Mouse (Mus musculus) small intestine, adult 2 months (tissue): ENCODE results near the gene Fam120b. TPM values are rescaled to one million over a fixed set of nuclear protein-coding genes. Genes with fewer than 3 reads are reported as not detected.

Source experiments
- H3K27ac ChIP-seq: fragments of 200-500 bp; 2 replicates; pipeline ENCODE4 v1.5.1; 2012; ENCODE audit warnings: low read depth, low read length, control low read depth, inconsistent platforms; ENCODE audit not compliant: insufficient read depth
- H3K27me3 ChIP-seq: fragments of 200-500 bp; 2 replicates; pipeline ENCODE4 v1.6.1; 2012; ENCODE audit warnings: mild to moderate bottlenecking, moderate library complexity, low read length, inconsistent platforms; ENCODE audit not compliant: control insufficient read depth, insufficient read depth
- H3K36me3 ChIP-seq: fragments of 200-500 bp; 2 replicates; pipeline ENCODE4 v1.6.1; 2012; ENCODE audit warnings: mild to moderate bottlenecking, low read length, control low read depth, inconsistent platforms; ENCODE audit not compliant: control insufficient read depth, insufficient read depth
- H3K4me1 ChIP-seq: fragments of 200-500 bp; 2 replicates; pipeline ENCODE4 v1.6.1; 2012; ENCODE audit warnings: low read length, inconsistent platforms, mixed read lengths; ENCODE audit not compliant: control insufficient read depth, insufficient read depth, insufficient read length
- H3K4me3 ChIP-seq: fragments of 200-500 bp; 2 replicates; pipeline ENCODE4 v1.5.1; 2012; ENCODE audit warnings: low read depth, mild to moderate bottlenecking, control low read depth, inconsistent platforms, low read length, moderate library complexity
- CTCF ChIP-seq: fragments of 200-500 bp; IDR thresholded peaks from 2 replicates; pipeline ENCODE4 v1.5.1; 2012; ENCODE audit warnings: low read depth, mild to moderate bottlenecking, control low read depth, inconsistent platforms, low read length, moderate library complexity, mixed read lengths; ENCODE audit not compliant: insufficient replicate concordance, insufficient read length; ENCODE audit errors: extremely low read depth
- POLR2A ChIP-seq: fragments of 200-500 bp; IDR thresholded peaks from 2 replicates; pipeline ENCODE4 v1.6.1; 2012; ENCODE audit warnings: low read depth, mild to moderate bottlenecking, control low read depth, inconsistent platforms, low read length, moderate library complexity
- WGBS: fragments of 180-500 bp; shearing (Covaris S2); methylation state at CpG from one replicate; pipeline ENCODE4 v1.1.7; 2018; 5-methylcytosine and 5-hydroxymethylcytosine counted together
- polyA plus RNA-seq: library from polyadenylated mRNA; depleted of rRNA; stranded (reverse); fragments of >200 nt; gene quantifications from 2 replicates; pipeline ENCODE4 v1.2.3, GENCODE M21; 2012

Gene Fam120b
- polyA plus RNA-seq, 1 experiment = 7.6 TPM

GRCm38 (mm10) chr17:15409261-15409660 is 13.3 kb downstream of the Fam120b start:
- 86% methylated on average over 10 of the region's 10 CpGs for WGBS
- no peak overlapping the region for H3K4me3 ChIP-seq
- no peaks in the 10 kb centered on the region for H3K27me3 ChIP-seq
- TF ChIP-seq CTCF = no peak
- no peak for TF ChIP-seq POLR2A
- H3K27ac ChIP-seq = no peak overlapping the region
- H3K4me1 ChIP-seq = no peaks in the 10 kb centered on the region
- H3K36me3 ChIP-seq = peaks cover 62% of the 10 kb centered on the region

- Histone ChIP-seq H3K27me3 (no peaks in the 10 kb centered on the region), H3K27ac (no peak overlapping the region), H3K4me3 (no peak overlapping the region), H3K4me1 (no peaks in the 10 kb centered on the region), H3K36me3 (peaks cover 65% of the 10 kb centered on the region)
- no peak for TF ChIP-seq CTCF
- TF ChIP-seq POLR2A = no peak
- 95% methylated on average over 1 of the region's 1 CpGs for WGBS
Observed at GRCm38 (mm10) chr17:15410861-15411260, 14.9 kb downstream of the Fam120b start.

GRCm38 (mm10) chr17:15416596-15417215 is 20.7 kb downstream of the Fam120b start:
- H3K4me3 ChIP-seq = no peak overlapping the region
- H3K4me1 ChIP-seq = no peaks in the 10 kb centered on the region
- WGBS = 93% methylated on average over 12 of the region's 12 CpGs
- H3K27me3 ChIP-seq = no peaks in the 10 kb centered on the region
- peaks cover 74% of the 10 kb centered on the region for H3K36me3 ChIP-seq
- H3K27ac ChIP-seq = no peak overlapping the region
- TF ChIP-seq CTCF (no peak), POLR2A (no peak)

GRCm38 (mm10) chr17:15419534-15419933 is 23.5 kb downstream of the Fam120b start:
- no peak for TF ChIP-seq CTCF
- no peak for TF ChIP-seq POLR2A
- H3K4me3 ChIP-seq = no peak overlapping the region
- H3K27ac ChIP-seq = no peak overlapping the region
- H3K36me3 ChIP-seq = peaks cover 82% of the 10 kb centered on the region
- H3K4me1 ChIP-seq = no peaks in the 10 kb centered on the region
- H3K27me3 ChIP-seq = no peaks in the 10 kb centered on the region
- 92% methylated on average over 8 of the region's 8 CpGs for WGBS

GRCm38 (mm10) chr17:15420021-15420603 is 24.1 kb downstream of the Fam120b start:
- no peaks in the 10 kb centered on the region for H3K27me3 ChIP-seq
- no peak for TF ChIP-seq CTCF
- no peak for TF ChIP-seq POLR2A
- H3K27ac ChIP-seq = no peak overlapping the region
- WGBS = 89% methylated on average over 8 of the region's 8 CpGs
- no peak overlapping the region for H3K4me3 ChIP-seq
- peaks cover 81% of the 10 kb centered on the region for H3K36me3 ChIP-seq
- no peaks in the 10 kb centered on the region for H3K4me1 ChIP-seq

- Histone ChIP-seq H3K4me3 (no peak overlapping the region), H3K27me3 (no peaks in the 10 kb centered on the region), H3K27ac (no peak overlapping the region), H3K4me1 (no peaks in the 10 kb centered on the region), H3K36me3 (peaks cover 83% of the 10 kb centered on the region)
- 97% methylated on average over 6 of the region's 6 CpGs for WGBS
- TF ChIP-seq CTCF (no peak), POLR2A (no peak)
Observed at GRCm38 (mm10) chr17:15421446-15421845, 25.4 kb downstream of the Fam120b start.

GRCm38 (mm10) chr17:15422666-15423065 is 26.7 kb downstream of the Fam120b start:
- TF ChIP-seq CTCF = no peak
- no peak for TF ChIP-seq POLR2A
- Histone ChIP-seq H3K4me1 (no peaks in the 10 kb centered on the region), H3K27me3 (no peaks in the 10 kb centered on the region), H3K36me3 (peaks cover 81% of the 10 kb centered on the region), H3K4me3 (no peak overlapping the region), H3K27ac (no peak overlapping the region)
- WGBS = 93% methylated on average over 9 of the region's 9 CpGs
